Mouse (Mus musculus) heart, embryonic 14.5 days (tissue): ENCODE results near the gene Edem3. TPM values are rescaled to one million over a fixed set of nuclear protein-coding genes. Genes with fewer than 3 reads are reported as not detected.
"Not testable (repeated sequence)": the region's sequence is repeated elsewhere in the genome, so short reads cannot be mapped to it uniquely, and the experiment has no call there.

Source experiments
- ATAC-seq: fragments of 200-750 bp; cut with Nextera tagmentation; 2 replicates; pipeline ENCODE4 v1.8.0; 2017; ENCODE audit warnings: low read depth, moderate TSS enrichment; ENCODE audit not compliant: insufficient number of reproducible peaks, insufficient read depth, low FRiP score
- H3K27ac ChIP-seq, 2 experiments: fragments of 200-500 bp in 1 of 2; fragments of 300-500 bp in 1 of 2; sonication (generic) in 1 of 2; replicated peaks in 1 of 2; 2 replicates each; pipeline ENCODE4 v1.5.1; 2012 to 2014; ENCODE audit warnings: low read depth in 2 of 2, low read length in 2 of 2, control low read depth in 1 of 2, mild to moderate bottlenecking in 1 of 2, mixed read lengths in 1 of 2; ENCODE audit not compliant: control insufficient read depth in 1 of 2, insufficient read depth in 1 of 2
- H3K27me3 ChIP-seq: fragments of 300-500 bp; sonication (generic); 2 replicates; pipeline ENCODE4 v1.6.1; 2014; ENCODE audit warnings: mild to moderate bottlenecking, low read length, control low read depth; ENCODE audit not compliant: control insufficient read depth, insufficient read depth
- H3K36me3 ChIP-seq: fragments of 300-500 bp; sonication (generic); 2 replicates; pipeline ENCODE4 v1.6.1; 2014; ENCODE audit warnings: mild to moderate bottlenecking, control low read depth, low read length, mixed read lengths; ENCODE audit not compliant: control insufficient read depth, insufficient read depth
- H3K4me1 ChIP-seq, 2 experiments: fragments of 200-500 bp in 1 of 2; fragments of 300-500 bp in 1 of 2; sonication (generic) in 1 of 2; 2 replicates each; pipeline ENCODE4 v1.6.1; 2012 to 2014; ENCODE audit warnings: low read length in 2 of 2, control low read depth in 1 of 2, mixed read lengths in 1 of 2; ENCODE audit not compliant: control insufficient read depth in 2 of 2, insufficient read depth in 2 of 2
- H3K4me2 ChIP-seq: fragments of 300-500 bp; sonication (generic); 2 replicates; pipeline ENCODE4 v1.6.1; 2014; ENCODE audit warnings: mild to moderate bottlenecking, low read length
- H3K4me3 ChIP-seq, 2 experiments: fragments of 200-500 bp in 1 of 2; fragments of 300-500 bp in 1 of 2; sonication (generic) in 1 of 2; 2 replicates each; pipeline ENCODE4 v1.5.1; 2012 to 2014; ENCODE audit warnings: low read length in 2 of 2, mild to moderate bottlenecking in 2 of 2, control low read depth in 1 of 2, low read depth in 1 of 2, moderate library complexity in 1 of 2; ENCODE audit not compliant: control insufficient read depth in 1 of 2, insufficient read depth in 1 of 2
- H3K9ac ChIP-seq: fragments of 300-500 bp; sonication (generic); 2 replicates; pipeline ENCODE4 v1.6.1; 2014; ENCODE audit warnings: mild to moderate bottlenecking, low read length
- H3K9me3 ChIP-seq: fragments of 300-500 bp; sonication (generic); 2 replicates; pipeline ENCODE4 v1.6.1; 2016; ENCODE audit warnings: low read length, control low read depth; ENCODE audit not compliant: control insufficient read depth
- WGBS: fragments of 180-500 bp; shearing (Covaris S2); extraction: QIAGEN DNeasy Blood & Tissue Kit; methylation state at CpG from one replicate; pipeline ENCODE4 v1.1.7; 2014; 5-methylcytosine and 5-hydroxymethylcytosine counted together
- polyA plus RNA-seq: library from polyadenylated mRNA; unstranded; fragments of >200 nt; fragmentation: Nextera tagmentation; extraction: Ambion mirVana; gene quantifications from 2 replicates; pipeline ENCODE4 v1.2.1, GENCODE M21; 2014

Edem3 gene
- polyA plus RNA-seq, 1 experiment from 2014 or later, result 17.1 TPM

DNA sequence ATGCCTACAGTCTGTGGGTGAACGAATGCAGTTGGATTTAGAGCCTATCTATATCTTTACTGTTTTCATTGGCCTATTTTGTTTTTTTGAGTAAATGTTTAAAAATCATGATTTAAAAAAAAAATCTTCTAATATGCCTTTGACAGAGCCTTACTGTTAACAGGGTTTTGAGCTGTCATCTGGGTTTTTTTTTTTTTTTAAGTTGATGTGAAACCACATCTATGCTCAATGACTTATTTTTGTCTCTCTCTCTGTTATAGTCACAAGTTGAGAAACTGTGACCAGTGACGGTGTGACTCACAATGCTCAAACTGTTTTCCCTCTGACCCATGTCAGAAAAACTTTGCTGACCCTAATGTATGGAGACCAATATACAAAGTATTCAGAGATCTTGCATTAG, 28.2 kb downstream of the Edem3 start:
- no peaks in the 10 kb centered on the region for H3K9me3 ChIP-seq
- ATAC-seq, result no peak
- WGBS, result 83% methylated on average over 2 of the region's 2 CpGs
- H3K4me3 ChIP-seq, result no peak overlapping the region
- no peaks in the 10 kb centered on the region for H3K4me1 ChIP-seq
- no peak overlapping the region for H3K4me2 ChIP-seq
- H3K27ac ChIP-seq, result no peak overlapping the region
- no peak overlapping the region for H3K9ac ChIP-seq
- peaks cover 72% of the 10 kb centered on the region for H3K36me3 ChIP-seq
- H3K27me3 ChIP-seq, result no peaks in the 10 kb centered on the region

DNA sequence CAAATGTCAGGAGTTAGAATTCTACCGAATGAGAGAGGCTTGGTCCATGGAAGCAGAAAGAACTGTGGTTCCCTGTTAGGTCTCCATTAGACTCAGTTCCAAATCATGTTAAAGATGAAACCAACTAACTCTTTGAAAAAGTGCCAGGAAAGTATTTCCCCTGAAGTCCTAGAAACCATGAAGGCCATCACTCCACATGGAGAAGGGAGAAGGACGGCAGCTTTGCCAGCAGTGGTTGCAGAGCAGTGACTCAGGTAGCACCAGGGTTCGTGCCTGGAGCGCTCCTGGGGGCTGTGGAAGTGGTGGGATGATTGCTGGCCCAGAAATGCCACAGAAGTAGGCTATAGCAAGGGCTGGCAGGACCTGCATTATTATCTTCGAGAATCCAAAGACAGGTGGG, 31.2 kb downstream of the Edem3 start:
- no peak overlapping the region for H3K4me3 ChIP-seq
- H3K36me3 ChIP-seq, result peaks cover 71% of the 10 kb centered on the region
- 87% methylated on average over 5 of the region's 5 CpGs for WGBS
- H3K4me1 ChIP-seq, result no peaks in the 10 kb centered on the region
- no peak for ATAC-seq
- no peak overlapping the region for H3K4me2 ChIP-seq
- no peaks in the 10 kb centered on the region for H3K27me3 ChIP-seq
- no peak overlapping the region for H3K9ac ChIP-seq
- no peak overlapping the region for H3K27ac ChIP-seq
- H3K9me3 ChIP-seq, result no peaks in the 10 kb centered on the region

DNA sequence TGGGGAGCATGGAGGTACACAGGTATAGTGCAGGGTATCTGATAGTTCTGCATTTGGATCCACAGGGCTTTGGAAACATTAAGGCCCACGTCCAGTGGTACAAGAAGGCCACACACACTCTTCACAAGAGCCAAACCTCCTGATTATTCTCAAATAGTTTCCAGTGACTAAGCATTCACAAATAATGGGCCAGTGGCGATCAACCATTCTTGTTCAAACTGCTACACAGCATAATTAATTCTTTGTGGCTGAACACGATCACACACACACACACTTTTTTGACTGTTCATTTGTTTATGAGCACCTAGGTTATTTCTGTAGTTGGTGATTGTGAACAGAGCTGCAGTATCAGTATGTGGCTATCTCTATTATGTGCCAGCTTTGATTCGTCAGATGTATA, 34.0 kb downstream of the Edem3 start:
- H3K27ac ChIP-seq, result no peak overlapping the region
- no peak overlapping the region for H3K4me2 ChIP-seq
- no peaks in the 10 kb centered on the region for H3K9me3 ChIP-seq
- H3K36me3 ChIP-seq, result peaks cover 71% of the 10 kb centered on the region
- H3K4me3 ChIP-seq, result no peak overlapping the region
- 88% methylated on average over 4 of the region's 4 CpGs for WGBS
- H3K4me1 ChIP-seq, result no peaks in the 10 kb centered on the region
- ATAC-seq, result no peak
- H3K27me3 ChIP-seq, result no peaks in the 10 kb centered on the region
- H3K9ac ChIP-seq, result no peak overlapping the region

DNA sequence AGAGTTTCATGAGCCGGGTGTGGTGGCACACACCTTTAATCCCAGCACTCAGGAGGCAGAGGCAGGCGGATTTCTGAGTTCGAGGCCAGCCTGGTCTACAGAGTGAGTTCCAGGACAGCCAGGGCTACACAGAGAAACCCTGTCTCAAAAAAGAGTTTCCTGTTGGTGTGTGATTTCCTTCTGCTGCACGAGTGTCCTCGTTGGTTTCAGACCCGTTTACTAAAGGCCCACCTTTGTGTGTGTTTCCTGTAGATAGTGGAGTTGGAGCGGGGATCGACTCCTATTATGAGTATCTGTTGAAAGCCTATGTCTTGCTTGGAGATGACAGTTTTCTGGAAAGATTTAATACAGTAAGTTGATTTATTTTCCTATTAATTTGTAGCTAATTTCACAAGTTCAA, 36.9 kb downstream of the Edem3 start:
- not testable (repeated sequence) for H3K27ac ChIP-seq, H3K4me1 ChIP-seq, H3K9ac ChIP-seq, H3K9me3 ChIP-seq, H3K27me3 ChIP-seq, H3K4me2 ChIP-seq, H3K4me3 ChIP-seq, ATAC-seq
- WGBS, result 81% methylated on average over 8 of the region's 8 CpGs
- H3K36me3 ChIP-seq, result peaks cover 76% of the 10 kb centered on the region

DNA sequence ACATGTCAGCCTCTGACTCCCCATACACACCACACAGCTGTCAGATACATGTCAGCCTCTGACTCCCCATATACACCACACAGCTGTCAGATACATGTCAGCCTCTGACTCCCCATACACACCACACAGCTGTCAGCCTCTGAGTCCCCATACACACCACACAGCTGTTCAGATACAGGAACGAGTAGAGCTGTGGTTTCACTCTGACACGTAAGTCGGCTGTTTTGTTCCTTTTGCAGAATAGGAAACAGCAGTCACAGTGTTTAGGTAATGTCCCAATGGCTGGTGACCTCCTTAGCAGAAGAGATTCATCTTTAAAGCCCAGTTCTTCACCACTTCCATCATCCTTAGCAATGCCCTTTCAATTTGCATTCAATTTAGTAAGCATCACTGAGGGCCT, 47.6 kb downstream of the Edem3 start:
- not testable (repeated sequence) for H3K9ac ChIP-seq, H3K4me2 ChIP-seq, H3K27me3 ChIP-seq, H3K9me3 ChIP-seq, ATAC-seq, H3K4me3 ChIP-seq, H3K27ac ChIP-seq, H3K4me1 ChIP-seq
- 76% methylated on average over 3 of the region's 3 CpGs for WGBS
- peaks cover 61% of the 10 kb centered on the region for H3K36me3 ChIP-seq

DNA sequence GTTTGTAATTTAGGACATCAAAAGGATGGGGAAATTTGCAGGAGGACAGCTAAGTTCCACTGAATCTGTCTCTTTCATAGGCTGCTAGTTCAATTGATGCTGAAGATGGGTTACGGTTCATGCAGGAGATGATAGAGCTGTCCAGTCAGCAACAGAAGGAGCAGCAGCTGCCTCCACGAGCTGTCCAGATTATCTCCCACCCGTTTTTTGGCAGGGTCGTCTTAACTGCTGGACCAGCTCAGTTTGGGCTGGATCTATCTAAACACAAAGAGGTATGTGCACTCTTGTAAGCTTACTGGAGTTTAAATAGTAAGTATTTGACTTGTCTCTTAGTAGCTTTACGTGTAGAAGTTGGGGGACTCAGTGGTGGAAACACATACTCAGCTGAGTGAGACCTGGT, 52.1 kb downstream of the Edem3 start:
- Histone ChIP-seq H3K9me3 (no peaks in the 10 kb centered on the region), H3K9ac (no peak overlapping the region), H3K4me2 (no peak overlapping the region), H3K27ac (no peak overlapping the region), H3K27me3 (no peaks in the 10 kb centered on the region), H3K4me3 (no peak overlapping the region), H3K36me3 (peaks cover 75% of the 10 kb centered on the region), H3K4me1 (no peaks in the 10 kb centered on the region)
- 84% methylated on average over 5 of the region's 5 CpGs for WGBS
- no peak for ATAC-seq

DNA sequence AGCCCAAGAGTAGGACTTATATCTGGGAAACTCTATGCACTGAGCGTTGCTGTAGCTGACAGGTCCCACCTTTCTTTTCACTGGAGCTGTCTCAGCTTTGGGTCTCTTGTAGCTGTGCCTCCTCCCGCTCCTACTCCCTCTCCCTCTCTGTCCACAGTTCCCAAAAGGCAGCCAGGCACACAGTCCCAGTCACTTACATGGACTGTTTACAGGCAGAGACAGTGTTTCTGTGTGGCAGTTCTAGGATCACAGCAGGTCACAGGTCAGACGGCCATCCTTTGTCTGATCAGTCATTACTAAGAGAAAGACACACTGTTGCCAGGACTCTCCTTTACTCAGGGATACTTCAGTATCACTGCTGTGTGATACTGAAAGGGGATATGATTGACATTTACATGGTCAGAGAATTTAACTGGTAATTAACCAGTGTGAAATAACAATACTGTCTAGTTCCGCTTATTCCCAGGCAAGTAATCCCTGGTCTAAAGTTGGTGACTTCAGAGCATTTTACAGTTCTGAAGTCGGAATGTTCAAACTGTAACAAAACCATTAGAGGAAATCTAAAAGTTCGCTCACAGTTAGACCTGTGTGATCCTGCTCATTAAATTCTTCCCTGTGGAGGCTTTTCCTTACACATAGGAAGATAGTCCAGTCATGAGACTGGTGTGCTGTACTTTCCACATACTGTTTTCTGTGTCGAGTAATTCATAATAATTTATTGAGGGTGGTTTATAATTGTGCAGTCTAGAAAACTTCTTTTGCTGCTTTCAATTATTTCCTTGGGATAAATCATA, 55.7 kb downstream of the Edem3 start:
- Histone ChIP-seq H3K4me1 (no peaks in the 10 kb centered on the region), H3K36me3 (peaks cover 72% of the 10 kb centered on the region), H3K9me3 (no peaks in the 10 kb centered on the region), H3K27ac (no peak overlapping the region), H3K4me3 (no peak overlapping the region), H3K9ac (no peak overlapping the region), H3K4me2 (no peak overlapping the region), H3K27me3 (no peaks in the 10 kb centered on the region)
- 81% methylated on average over 7 of the region's 7 CpGs for WGBS
- ATAC-seq, result no peak

DNA sequence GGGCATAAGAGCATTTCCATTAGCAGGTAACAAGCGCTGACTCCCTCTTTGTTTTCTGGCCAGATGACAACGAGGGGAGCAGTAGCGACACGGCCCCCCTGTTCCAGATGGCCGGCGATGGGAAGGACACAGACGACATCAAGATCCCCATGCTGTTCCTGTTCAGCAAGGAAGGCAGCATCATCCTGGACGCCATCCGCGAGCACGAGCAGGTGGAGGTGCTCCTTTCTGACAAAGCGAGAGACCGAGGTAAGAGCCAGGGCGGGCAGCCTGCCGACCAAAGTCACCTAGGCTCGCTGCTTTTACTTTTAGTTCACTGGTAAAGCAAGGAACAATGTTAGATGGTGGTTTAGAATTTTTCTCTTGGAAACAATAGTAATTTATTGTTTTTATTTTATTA, 56.3 kb downstream of the Edem3 start:
- H3K9ac ChIP-seq, result no peak overlapping the region
- H3K27me3 ChIP-seq, result no peaks in the 10 kb centered on the region
- ATAC-seq, result no peak
- no peaks in the 10 kb centered on the region for H3K4me1 ChIP-seq
- H3K27ac ChIP-seq, result no peak overlapping the region
- 92% methylated on average over 16 of the region's 16 CpGs for WGBS
- H3K4me3 ChIP-seq, result no peak overlapping the region
- peaks cover 71% of the 10 kb centered on the region for H3K36me3 ChIP-seq
- H3K4me2 ChIP-seq, result no peak overlapping the region
- H3K9me3 ChIP-seq, result no peaks in the 10 kb centered on the region
